Mouse (Mus musculus): Measurements from ENCODE around the gene Metap1d.

Metap1d gene

GRCm38 (mm10) chr2:71475311-71475710 lies 22.2 kb downstream of the Metap1d start:
- DNase-seq (ENCODE audit: low read depth), result no peak

- no peak for DNase-seq (ENCODE audit: low read depth)
Observed at GRCm38 (mm10) chr2:71475760-71476159, 22.7 kb downstream of the Metap1d start.

GRCm38 (mm10) chr2:71477787-71478186 lies 24.7 kb downstream of the Metap1d start:
- DNase-seq (ENCODE audit: low read depth), result no peak

GRCm38 (mm10) chr2:71479917-71480316 lies 26.8 kb downstream of the Metap1d start:
- DNase-seq (ENCODE audit: low read depth), result no peak

GRCm38 (mm10) chr2:71481825-71482224 lies 28.7 kb downstream of the Metap1d start:
- no peak for DNase-seq (ENCODE audit: low read depth)

GRCm38 (mm10) chr2:71483046-71483716 lies 30.1 kb downstream of the Metap1d start:
- DNase-seq (ENCODE audit: low read depth), result no peak

- no peak for DNase-seq (ENCODE audit: low read depth)
Observed at GRCm38 (mm10) chr2:71483717-71484066, 30.6 kb downstream of the Metap1d start.

GRCm38 (mm10) chr2:71491295-71491694 lies 38.2 kb downstream of the Metap1d start:
- no peak for DNase-seq (ENCODE audit: low read depth)

- DNase-seq (ENCODE audit: low read depth), result no peak
Observed at GRCm38 (mm10) chr2:71493161-71493683, 40.1 kb downstream of the Metap1d start.

GRCm38 (mm10) chr2:71494503-71494902 lies 41.4 kb downstream of the Metap1d start:
- DNase-seq (ENCODE audit: low read depth), result no peak

- DNase-seq (ENCODE audit: low read depth), result no peak
Observed at GRCm38 (mm10) chr2:71494971-71495370, 41.9 kb downstream of the Metap1d start.

- no peak for DNase-seq (ENCODE audit: low read depth)
Observed at GRCm38 (mm10) chr2:71497175-71497574, 44.1 kb downstream of the Metap1d start.

- no peak for DNase-seq (ENCODE audit: low read depth)
Observed at GRCm38 (mm10) chr2:71499276-71500230, 46.5 kb downstream of the Metap1d start.

- no peak for DNase-seq (ENCODE audit: low read depth)
Observed at GRCm38 (mm10) chr2:71504852-71505251, 51.8 kb downstream of the Metap1d start.

- no peak for DNase-seq (ENCODE audit: low read depth)
Observed at GRCm38 (mm10) chr2:71511209-71511608, 58.1 kb downstream of the Metap1d start.

- DNase-seq (ENCODE audit: low read depth), result no peak
Observed at GRCm38 (mm10) chr2:71512326-71512725, 59.2 kb downstream of the Metap1d start.

GRCm38 (mm10) chr2:71516995-71517394 lies 63.9 kb downstream of the Metap1d start:
- no peak for DNase-seq (ENCODE audit: low read depth)

- no peak for DNase-seq (ENCODE audit: low read depth)
Observed at GRCm38 (mm10) chr2:71517466-71518099, 64.5 kb downstream of the Metap1d start.

- DNase-seq (ENCODE audit: low read depth), result peak; percentile 34
Observed at GRCm38 (mm10) chr2:71522871-71523270, 69.8 kb downstream of the Metap1d start.

GRCm38 (mm10) chr2:71523431-71523830 lies 70.4 kb downstream of the Metap1d start:
- DNase-seq (ENCODE audit: low read depth), result no peak

- no peak for DNase-seq (ENCODE audit: low read depth)
Observed at GRCm38 (mm10) chr2:71524763-71525162, 71.7 kb downstream of the Metap1d start.

- no peak for DNase-seq (ENCODE audit: low read depth)
Observed at GRCm38 (mm10) chr2:71526595-71527322, 73.7 kb downstream of the Metap1d start.

Data from naive thymus-derived CD4-positive, alpha-beta T cell, adult 2 months (primary cell).